Mouse (Mus musculus): Measurements from ENCODE around the gene Litaf. TPM values are rescaled to one million over a fixed set of nuclear protein-coding genes. Genes with fewer than 3 reads are reported as not detected.
"Not testable (repeated sequence)": the region's sequence is repeated elsewhere in the genome, so short reads cannot be mapped to it uniquely, and the experiment has no call there.

The Litaf gene
- polyA plus RNA-seq, 1 experiment from 2014 or later: 99.1 TPM

DNA sequence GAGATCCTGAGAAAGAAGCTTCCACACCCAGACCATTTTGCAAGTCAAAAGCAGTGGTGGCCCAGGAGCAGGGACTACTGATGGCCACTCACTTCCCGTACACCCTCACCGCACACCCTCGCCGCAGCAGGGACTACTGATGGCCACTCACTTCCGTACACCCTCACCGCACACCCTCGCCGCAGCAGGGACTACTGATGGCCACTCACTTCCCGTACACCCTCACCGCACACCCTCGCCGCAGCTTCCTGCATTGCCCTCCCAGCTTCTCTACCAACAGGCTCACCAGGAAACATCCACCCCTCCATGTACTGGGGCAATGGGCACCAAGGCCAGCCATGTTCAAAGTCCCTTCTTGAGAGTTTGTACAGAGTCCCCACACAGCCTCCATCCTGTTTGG lies 107.7 kb downstream of the Litaf start:
- H3K27me3 ChIP-seq (replicated peaks); H3K4me2 ChIP-seq (replicated peaks); H3K4me1 ChIP-seq (replicated peaks); H3K9me3 ChIP-seq; H3K27ac ChIP-seq; H3K4me3 ChIP-seq (replicated peaks); ATAC-seq; H3K9ac ChIP-seq: not testable (repeated sequence)
- 98% methylated on average over 12 of the region's 12 CpGs for WGBS
- peaks cover 18% of the 10 kb centered on the region for H3K36me3 ChIP-seq

DNA sequence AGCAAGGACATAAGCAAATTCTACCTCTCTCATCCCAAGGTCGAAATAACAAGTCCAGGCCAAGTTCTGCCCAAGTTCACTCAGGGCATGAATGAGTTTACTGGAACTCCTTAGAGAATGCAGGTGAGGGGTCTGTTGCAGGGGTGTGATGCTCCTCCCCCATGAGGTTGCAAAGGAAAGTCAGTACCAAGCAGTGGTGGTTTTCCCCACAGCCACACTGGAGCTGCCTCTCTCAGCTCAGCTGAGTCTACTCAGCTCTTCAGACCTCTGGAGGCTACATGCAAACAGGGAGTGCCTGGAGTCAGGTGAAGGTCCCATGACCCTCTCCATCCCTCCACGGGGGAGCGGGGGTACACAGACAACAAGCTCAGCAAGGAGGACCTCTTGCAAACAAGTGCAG lies 108.2 kb downstream of the Litaf start:
- 78% methylated on average over 3 of the region's 3 CpGs for WGBS
- Histone ChIP-seq H3K4me1 (replicated peaks) (no peaks in the 10 kb centered on the region), H3K9me3 (no peaks in the 10 kb centered on the region), H3K27ac (no peak overlapping the region), H3K36me3 (peaks cover 14% of the 10 kb centered on the region; the same call in 1 of the 2 replicates), H3K4me2 (replicated peaks) (no peak overlapping the region), H3K9ac (no peak overlapping the region), H3K4me3 (replicated peaks) (no peak overlapping the region), H3K27me3 (replicated peaks) (no peaks in the 10 kb centered on the region)
- no peak for ATAC-seq

DNA sequence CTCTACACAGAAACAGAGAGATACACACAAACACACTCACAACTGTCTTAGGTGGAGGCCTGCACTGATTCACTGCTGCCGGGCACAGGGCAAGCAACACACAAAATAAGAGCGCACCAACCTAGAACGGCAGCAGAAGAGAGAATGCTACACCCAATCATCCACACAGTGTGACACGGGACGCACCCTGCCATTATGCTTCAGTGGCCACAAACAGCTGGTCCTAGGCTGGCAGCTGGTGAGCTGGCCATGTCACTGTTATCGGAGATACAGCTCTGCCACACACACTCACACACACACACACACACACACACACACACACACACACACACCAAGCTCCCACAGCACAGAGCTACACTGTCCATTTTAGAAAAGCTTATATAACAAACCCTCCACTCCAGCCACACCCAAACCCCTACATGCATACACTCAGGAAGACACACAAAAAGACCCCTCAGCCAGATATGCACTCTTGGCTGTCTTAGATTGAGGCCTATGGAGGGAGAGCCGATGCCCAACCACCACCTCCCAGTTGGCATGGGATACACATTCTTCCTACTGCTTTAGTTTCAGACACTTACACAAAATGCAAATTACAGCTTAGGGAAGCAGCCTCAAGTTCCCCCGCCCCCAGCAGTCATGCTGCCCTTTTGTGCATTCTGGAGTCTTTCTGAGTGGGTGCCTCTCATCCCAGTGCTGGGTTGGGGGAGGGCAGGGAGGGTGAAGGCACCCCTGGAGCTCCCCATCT lies 108.8 kb downstream of the Litaf start:
- no peak for ATAC-seq
- Histone ChIP-seq H3K9ac (no peak overlapping the region), H3K9me3 (no peaks in the 10 kb centered on the region), H3K4me2 (replicated peaks) (no peak overlapping the region), H3K4me1 (replicated peaks) (no peaks in the 10 kb centered on the region), H3K27me3 (replicated peaks) (no peaks in the 10 kb centered on the region), H3K4me3 (replicated peaks) (no peak overlapping the region), H3K27ac (no peak overlapping the region), H3K36me3 (peaks cover 14% of the 10 kb centered on the region; the same call in 1 of the 2 replicates)
- 85% methylated on average over 8 of the region's 8 CpGs for WGBS

DNA sequence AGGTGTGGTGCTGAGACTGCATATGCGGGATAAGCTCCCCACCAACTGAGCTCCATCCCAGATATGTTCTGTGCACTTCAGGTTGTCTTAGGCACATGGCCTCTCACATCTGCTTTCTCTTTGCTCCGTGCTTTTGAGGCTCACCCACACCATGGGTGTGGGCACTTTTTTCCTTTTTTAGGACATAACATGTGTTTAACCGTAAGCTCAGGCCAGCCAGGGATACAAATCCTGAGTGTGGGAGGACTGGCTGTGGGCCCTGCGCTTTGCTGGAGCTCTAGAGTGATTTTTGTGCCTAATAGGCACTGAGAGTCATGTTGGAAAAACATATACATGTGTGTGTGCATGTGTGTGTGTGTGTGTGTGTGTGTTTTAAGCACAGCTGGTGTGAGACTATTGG lies 110.9 kb downstream of the Litaf start:
- WGBS: 82% methylated on average over 4 of the region's 4 CpGs
- H3K9ac ChIP-seq: no peak overlapping the region
- no peak overlapping the region for H3K4me3 ChIP-seq (replicated peaks)
- H3K9me3 ChIP-seq: no peaks in the 10 kb centered on the region
- no peak overlapping the region for H3K27ac ChIP-seq
- H3K27me3 ChIP-seq (replicated peaks): no peaks in the 10 kb centered on the region
- H3K4me2 ChIP-seq (replicated peaks): no peak overlapping the region
- peaks cover 7% of the 10 kb centered on the region; the same call in 1 of the 2 replicates for H3K36me3 ChIP-seq
- H3K4me1 ChIP-seq (replicated peaks): no peaks in the 10 kb centered on the region
- ATAC-seq: no peak

DNA sequence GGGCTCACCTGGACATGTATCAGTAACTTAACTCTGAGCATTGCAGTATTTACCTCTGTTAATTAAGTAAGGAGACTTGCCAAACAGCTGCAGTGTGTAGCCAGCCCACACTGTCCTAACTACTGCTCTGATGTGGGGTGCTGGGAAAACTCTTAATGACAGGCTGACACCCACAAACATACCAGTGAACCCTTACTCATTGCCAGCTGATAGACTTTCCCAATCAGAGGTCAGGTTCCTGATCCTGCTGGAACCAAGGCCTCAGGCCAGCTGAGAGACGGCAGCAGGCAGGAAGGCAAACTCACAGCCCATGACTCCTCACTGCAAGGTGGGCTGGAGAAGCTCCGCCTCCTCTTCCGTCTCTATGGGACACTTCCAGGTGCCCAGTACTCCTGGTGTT lies 113.1 kb downstream of the Litaf start:
- WGBS: 90% methylated on average over 3 of the region's 3 CpGs
- Histone ChIP-seq H3K4me3 (replicated peaks) (no peak overlapping the region), H3K9me3 (no peaks in the 10 kb centered on the region), H3K27ac (no peak overlapping the region), H3K36me3 (no peaks in the 10 kb centered on the region), H3K27me3 (replicated peaks) (no peaks in the 10 kb centered on the region), H3K4me1 (replicated peaks) (no peaks in the 10 kb centered on the region), H3K4me2 (replicated peaks) (no peak overlapping the region), H3K9ac (no peak overlapping the region)
- no peak for ATAC-seq

DNA sequence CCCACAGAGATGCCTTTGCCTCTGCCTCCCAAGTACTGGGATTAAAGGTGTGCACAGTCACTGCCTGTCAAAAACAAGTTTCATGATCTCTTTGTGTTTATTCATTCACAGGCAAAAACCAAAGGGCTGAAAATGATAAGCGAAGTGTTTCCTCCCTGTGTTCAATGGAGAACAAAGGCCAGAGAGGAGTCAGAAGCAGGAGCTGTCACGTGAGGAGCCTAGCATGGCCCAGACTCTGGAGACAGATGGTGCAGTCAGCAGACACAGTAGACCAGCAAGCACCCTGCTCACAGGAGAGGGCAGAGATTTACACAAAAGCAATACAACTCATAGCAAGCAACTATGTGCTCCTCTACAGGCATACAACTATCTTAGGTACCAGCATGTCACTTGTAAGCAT lies 113.9 kb downstream of the Litaf start:
- Histone ChIP-seq H3K4me1 (replicated peaks) (no peaks in the 10 kb centered on the region), H3K36me3 (no peaks in the 10 kb centered on the region), H3K27ac (no peak overlapping the region), H3K4me3 (replicated peaks) (no peak overlapping the region), H3K4me2 (replicated peaks) (no peak overlapping the region), H3K9me3 (no peaks in the 10 kb centered on the region), H3K9ac (no peak overlapping the region), H3K27me3 (replicated peaks) (no peaks in the 10 kb centered on the region)
- ATAC-seq: no peak
- 69% methylated on average over 2 of the region's 2 CpGs for WGBS

DNA sequence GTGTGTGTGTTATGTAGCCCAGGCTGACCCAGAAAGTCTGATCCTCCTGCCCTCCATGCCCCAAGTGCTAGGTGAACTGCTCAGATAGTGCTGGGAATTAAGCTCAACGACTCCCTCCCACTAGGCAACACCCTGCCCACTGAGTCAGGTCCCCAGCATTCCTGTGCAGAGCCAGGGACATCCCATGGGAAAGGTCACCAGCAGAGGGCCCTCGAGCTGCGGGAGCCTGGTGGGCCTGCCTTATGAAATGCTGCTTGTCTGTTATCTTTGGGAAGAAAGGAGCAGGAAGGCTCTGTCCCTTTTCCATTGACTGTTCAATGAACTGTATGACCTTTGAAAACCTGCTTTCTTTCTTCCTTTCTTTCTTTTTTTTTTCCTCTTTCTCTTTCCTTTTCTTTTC lies 114.4 kb downstream of the Litaf start:
- WGBS: 18% methylated on average over 3 of the region's 3 CpGs
- Histone ChIP-seq H3K9ac (no peak overlapping the region), H3K36me3 (no peaks in the 10 kb centered on the region), H3K27me3 (replicated peaks) (no peaks in the 10 kb centered on the region), H3K9me3 (no peaks in the 10 kb centered on the region), H3K4me2 (replicated peaks) (no peak overlapping the region), H3K4me3 (replicated peaks) (no peak overlapping the region), H3K27ac (no peak overlapping the region), H3K4me1 (replicated peaks) (no peaks in the 10 kb centered on the region)
- peak; percentile 28; the same call in 1 of the 2 replicates for ATAC-seq

DNA sequence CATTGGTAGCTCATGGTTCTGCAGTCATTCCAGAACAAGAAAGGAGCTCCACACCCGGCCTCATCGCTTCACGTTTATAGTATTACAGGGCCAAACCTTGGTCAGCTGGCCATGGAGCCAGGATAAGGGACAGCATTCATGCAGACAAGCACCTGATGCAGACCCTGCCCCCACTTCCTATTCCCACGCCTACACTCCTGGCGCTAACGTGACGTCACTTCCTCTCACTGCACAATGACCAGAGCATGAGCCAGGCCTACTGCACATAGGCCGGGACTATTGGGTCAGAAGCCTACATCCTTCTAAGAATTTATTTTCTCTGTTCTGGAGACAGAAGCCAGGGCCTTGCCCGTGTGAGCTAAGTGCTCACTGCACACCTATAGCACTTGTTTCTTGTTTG lies 115.4 kb downstream of the Litaf start:
- Histone ChIP-seq H3K4me2 (replicated peaks) (no peak overlapping the region), H3K9me3 (no peaks in the 10 kb centered on the region), H3K4me3 (replicated peaks) (no peak overlapping the region), H3K27me3 (replicated peaks) (no peaks in the 10 kb centered on the region), H3K9ac (no peak overlapping the region), H3K36me3 (no peaks in the 10 kb centered on the region), H3K4me1 (replicated peaks) (no peaks in the 10 kb centered on the region), H3K27ac (no peak overlapping the region)
- WGBS: 87% methylated on average over 9 of the region's 9 CpGs
- ATAC-seq: 0 out of 2 replicates have a peak, but pooled peaks have one; percentile 30

DNA sequence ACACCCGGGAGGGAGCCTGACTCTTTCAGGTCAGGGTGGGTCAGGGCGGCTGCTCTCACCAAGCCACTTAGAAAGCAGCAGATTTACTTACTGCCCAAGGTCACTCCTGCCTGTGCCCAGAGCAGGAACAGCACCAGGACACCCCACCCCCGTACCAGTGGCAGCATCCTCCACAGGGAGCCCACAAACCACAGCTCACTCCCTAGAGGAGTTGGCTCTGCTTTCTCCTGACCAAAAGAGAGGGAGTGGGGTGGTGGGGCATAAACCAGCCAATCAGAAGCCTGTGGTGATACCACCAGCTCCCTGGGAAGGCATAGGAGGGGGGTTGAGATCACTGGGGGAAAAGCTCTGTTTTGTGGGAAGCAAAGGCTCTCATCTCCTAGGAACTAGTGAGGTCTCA lies 118.2 kb downstream of the Litaf start:
- no peak overlapping the region for H3K9ac ChIP-seq
- no peak overlapping the region for H3K27ac ChIP-seq
- no peaks in the 10 kb centered on the region for H3K27me3 ChIP-seq (replicated peaks)
- ATAC-seq: no peak
- WGBS: 29% methylated on average over 3 of the region's 3 CpGs
- H3K36me3 ChIP-seq: no peaks in the 10 kb centered on the region
- H3K4me3 ChIP-seq (replicated peaks): no peak overlapping the region
- H3K4me1 ChIP-seq (replicated peaks): no peaks in the 10 kb centered on the region
- H3K4me2 ChIP-seq (replicated peaks): no peak overlapping the region
- no peaks in the 10 kb centered on the region for H3K9me3 ChIP-seq

DNA sequence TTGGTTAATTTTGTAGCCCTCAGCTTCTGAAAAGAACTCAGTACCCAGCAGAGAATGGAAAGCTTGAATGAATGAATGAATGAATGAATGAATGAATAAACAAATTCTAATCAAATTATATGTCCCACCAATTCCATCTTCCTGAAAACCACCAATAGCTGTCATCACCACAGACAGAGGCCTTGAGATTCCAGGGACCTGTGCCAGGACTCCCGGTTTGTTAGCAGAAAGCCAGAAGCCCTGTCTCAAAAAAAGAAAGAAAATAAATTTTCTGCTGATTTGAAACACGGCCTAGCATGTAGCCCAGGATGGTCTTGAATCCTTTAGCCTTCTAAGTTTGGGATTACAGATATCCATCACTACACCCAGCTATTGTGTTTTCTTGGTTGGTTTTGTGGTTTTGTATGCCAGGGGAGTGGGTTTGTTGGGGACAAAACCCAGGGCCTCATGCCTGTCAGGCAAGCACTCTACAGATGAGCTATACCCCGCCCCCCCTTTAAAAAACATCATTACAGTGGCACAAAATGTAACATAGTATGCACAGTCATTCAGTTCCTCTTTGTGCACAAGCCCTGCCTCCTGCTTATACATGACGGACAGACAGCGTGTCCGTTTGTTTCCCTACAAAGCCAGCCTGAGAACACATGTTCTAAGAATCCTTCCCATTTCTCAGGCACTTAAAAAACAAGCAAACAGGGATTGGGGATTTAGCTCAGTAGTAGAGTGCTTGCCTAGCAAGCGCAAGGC lies 120.4 kb downstream of the Litaf start:
- H3K4me1 ChIP-seq (replicated peaks): no peaks in the 10 kb centered on the region
- H3K4me2 ChIP-seq (replicated peaks): no peak overlapping the region
- WGBS: 71% methylated on average over 7 of the region's 7 CpGs
- H3K4me3 ChIP-seq (replicated peaks): no peak overlapping the region
- no peak for ATAC-seq
- no peaks in the 10 kb centered on the region for H3K9me3 ChIP-seq
- H3K9ac ChIP-seq: no peak overlapping the region
- H3K27me3 ChIP-seq (replicated peaks): no peaks in the 10 kb centered on the region
- H3K36me3 ChIP-seq: no peaks in the 10 kb centered on the region
- no peak overlapping the region for H3K27ac ChIP-seq

DNA sequence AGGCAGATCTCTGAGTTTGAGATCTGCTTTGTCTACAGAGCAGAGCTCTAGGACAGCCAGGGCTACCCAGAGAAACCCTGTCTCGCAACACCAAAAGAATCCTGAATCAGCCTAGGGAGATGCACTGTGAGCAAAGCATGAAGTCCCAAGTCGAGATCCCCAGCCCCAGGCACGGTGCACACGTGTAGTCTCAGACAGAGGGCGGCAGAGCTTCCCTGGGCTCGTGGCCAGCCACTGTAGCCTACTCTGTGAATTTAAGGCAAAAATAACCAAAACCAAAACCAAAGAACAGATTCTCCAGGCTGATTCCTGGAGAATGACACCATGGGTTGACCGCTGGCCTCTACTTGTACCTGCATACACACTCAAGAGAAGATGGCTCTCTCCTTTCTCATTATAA lies 121.4 kb downstream of the Litaf start:
- Histone ChIP-seq H3K36me3 (no peaks in the 10 kb centered on the region), H3K4me2 (replicated peaks) (no peak overlapping the region), H3K4me1 (replicated peaks) (no peaks in the 10 kb centered on the region), H3K9ac (no peak overlapping the region), H3K27me3 (replicated peaks) (no peaks in the 10 kb centered on the region), H3K4me3 (replicated peaks) (no peak overlapping the region), H3K27ac (no peak overlapping the region), H3K9me3 (no peaks in the 10 kb centered on the region)
- WGBS: 84% methylated on average over 7 of the region's 7 CpGs
- ATAC-seq: no peak

DNA sequence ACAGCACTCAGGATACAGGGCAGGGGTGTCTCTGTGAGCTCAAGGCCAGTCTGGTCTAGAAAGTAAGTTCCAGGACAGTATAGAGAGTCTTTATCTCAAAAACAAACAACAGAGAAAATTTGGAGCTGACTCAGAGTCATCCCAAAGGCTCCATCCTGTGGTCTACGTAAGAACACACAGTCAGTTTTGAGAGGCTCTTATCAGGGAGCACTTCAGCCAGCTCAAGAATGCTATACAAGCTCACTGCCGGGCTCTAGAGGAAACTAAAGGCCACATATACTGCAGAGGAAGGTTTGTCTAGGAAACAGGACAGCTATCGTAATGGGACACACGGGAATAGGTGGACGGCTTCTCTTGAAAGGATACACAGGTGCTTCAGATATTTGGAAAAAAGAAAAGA lies 122.7 kb downstream of the Litaf start:
- no peaks in the 10 kb centered on the region for H3K9me3 ChIP-seq
- WGBS: 58% methylated on average over 5 of the region's 5 CpGs
- no peaks in the 10 kb centered on the region for H3K36me3 ChIP-seq
- no peaks in the 10 kb centered on the region for H3K4me1 ChIP-seq (replicated peaks)
- ATAC-seq: no peak
- no peak overlapping the region for H3K9ac ChIP-seq
- no peak overlapping the region for H3K27ac ChIP-seq
- H3K4me2 ChIP-seq (replicated peaks): no peak overlapping the region
- no peak overlapping the region for H3K4me3 ChIP-seq (replicated peaks)
- H3K27me3 ChIP-seq (replicated peaks): no peaks in the 10 kb centered on the region

DNA sequence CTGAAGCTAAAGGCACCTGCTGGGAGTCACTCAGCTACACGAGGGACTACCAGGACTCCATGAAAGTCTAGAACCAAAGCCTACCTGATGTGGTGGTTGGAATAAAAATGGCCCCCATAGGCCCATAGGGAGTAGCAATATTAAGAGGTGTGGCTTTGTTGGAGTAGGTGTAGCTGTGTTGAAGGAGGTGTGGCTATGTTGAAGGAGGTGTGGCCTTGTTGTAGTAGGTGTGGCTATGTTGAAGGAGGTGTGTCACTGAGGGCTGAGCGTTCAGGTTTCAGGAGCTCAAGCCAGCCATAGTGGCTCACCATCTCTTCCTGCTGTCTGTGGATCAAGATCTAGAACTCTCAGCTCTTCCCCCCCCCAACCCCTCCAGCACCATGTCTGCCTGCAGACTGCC lies 125.3 kb downstream of the Litaf start:
- no peaks in the 10 kb centered on the region for H3K36me3 ChIP-seq
- H3K27me3 ChIP-seq (replicated peaks): no peaks in the 10 kb centered on the region
- ATAC-seq: peak; percentile 39; the same call in 1 of the 2 replicates
- no peak overlapping the region for H3K4me3 ChIP-seq (replicated peaks)
- H3K9ac ChIP-seq: no peak overlapping the region
- H3K27ac ChIP-seq: no peak overlapping the region
- 75% methylated on average over 2 of the region's 2 CpGs for WGBS
- no peaks in the 10 kb centered on the region for H3K4me1 ChIP-seq (replicated peaks)
- no peak overlapping the region for H3K4me2 ChIP-seq (replicated peaks)
- no peaks in the 10 kb centered on the region for H3K9me3 ChIP-seq

Data from intestine, embryonic 15.5 days (tissue).